In genomic region chr6:83237123-83237522, GRCm38 (mm10) we compare ENCODE assay signal across 9 mouse cellular contexts. TPM values are rescaled to one million over a fixed set of nuclear protein-coding genes. Genes with fewer than 3 reads are reported as not detected.
A peak's percentile ranks its signal among the peaks of the same experiment; 100 is the strongest.
DNase-seq lines count a peak whose midpoint lies in the region; ATAC-seq and TF ChIP-seq lines count a peak whose summit lies in the region.
"Had no signal": no experiment of that assay in that cellular context is flagged by ENCODE, and none has a peak within 500 bp of the region (broad histone marks: within the 10 kb centered on the region; RNA-seq: fewer than 3 reads in every experiment).

No protein-coding gene starts in this region.

- peak overlapping the region; percentile 36 for H3K4me2 ChIP-seq in lung, postnatal 0 days (replicated peaks; ENCODE audit: low read depth, low read length)
- H3K4me2 ChIP-seq in forebrain, embryonic 14.5 days (ENCODE audit: low read length) = peak overlapping the region; percentile 33
- peak overlapping the region; percentile 24; the same call in 1 of the 2 replicates for H3K4me2 ChIP-seq in stomach, embryonic 16.5 days (ENCODE audit: low read depth, low read length)

- H3K36me3 ChIP-seq in lung, postnatal 0 days (ENCODE audit: insufficient read depth, low read length) = no peaks in the 10 kb centered on the region
- no peaks in the 10 kb centered on the region for H3K36me3 ChIP-seq in forebrain, embryonic 14.5 days (ENCODE audit: control insufficient read depth, insufficient read depth, low read length)
- H3K36me3 ChIP-seq in limb, embryonic 10.5 days = no peaks in the 10 kb centered on the region
- no peaks in the 10 kb centered on the region for H3K36me3 ChIP-seq in stomach, embryonic 16.5 days (ENCODE audit: control insufficient read depth, insufficient read depth, low read length)

- peak; percentile 93 for ATAC-seq in lung, postnatal 0 days
- no peak for ATAC-seq in forebrain, embryonic 14.5 days
- peak; percentile 58; the same call in 1 of the 2 replicates for ATAC-seq in stomach, embryonic 16.5 days (ENCODE audit: insufficient read depth, low FRiP score)

- 7% methylated on average over 5 of the region's 9 CpGs for WGBS in lung, postnatal 0 days
- WGBS in lung, adult 2 months = 7% methylated on average over 9 of the region's 9 CpGs
- 4% methylated on average over 9 of the region's 9 CpGs for WGBS in forebrain, embryonic 14.5 days
- WGBS in limb, embryonic 10.5 days = 2% methylated on average over 9 of the region's 9 CpGs
- 2% methylated on average over 9 of the region's 9 CpGs for WGBS in stomach, embryonic 16.5 days

- no peak for TF ChIP-seq CTCF in lung, postnatal 0 days (IDR thresholded peaks at IDR 0.05)
- TF ChIP-seq CTCF in lung, adult 2 months (IDR thresholded peaks at IDR 0.05; ENCODE audit: insufficient read depth, low read length) = no peak

- H3K9me3 ChIP-seq in lung, postnatal 0 days (ENCODE audit: low read length) = no peaks in the 10 kb centered on the region
- H3K9me3 ChIP-seq in forebrain, embryonic 14.5 days (replicated peaks; ENCODE audit: control insufficient read depth, low read length) = no peaks in the 10 kb centered on the region
- no peaks in the 10 kb centered on the region for H3K9me3 ChIP-seq in limb, embryonic 10.5 days (replicated peaks)
- H3K9me3 ChIP-seq in stomach, embryonic 16.5 days (replicated peaks; ENCODE audit: control insufficient read depth, low read length) = no peaks in the 10 kb centered on the region

- no peak for TF ChIP-seq POLR2A in lung, adult 2 months (IDR thresholded peaks at IDR 0.05; ENCODE audit: borderline replicate concordance, extremely low read depth, low read depth, low read length)

- peak overlapping the region; percentile 5; the same call in 1 of the 2 replicates for H3K4me3 ChIP-seq in lung, postnatal 0 days (ENCODE audit: low read depth, low read length)
- no peak overlapping the region for H3K4me3 ChIP-seq in lung, adult 2 months (replicated peaks; ENCODE audit: extremely low read depth, low read depth, low read length)
- no peak overlapping the region for H3K4me3 ChIP-seq in forebrain, embryonic 14.5 days (ENCODE audit: low read depth, low read length)
- H3K4me3 ChIP-seq in limb, embryonic 10.5 days = peak overlapping the region; percentile 44
- H3K4me3 ChIP-seq in stomach, embryonic 16.5 days (replicated peaks; ENCODE audit: low read length) = no peak overlapping the region

- DNase-seq in lung, postnatal 0 days (ENCODE audit: low spot score) = peak; percentile 63
- DNase-seq in lung, adult 2 months = no peak
- DNase-seq in forebrain, embryonic 14.5 days (ENCODE audit: low spot score) = peak; percentile 11
- no peak for DNase-seq in limb, embryonic 10.5 days (ENCODE audit: low spot score)
- no peak for DNase-seq in ovary, postnatal 10 days (ENCODE audit: low spot score)
- no peak for DNase-seq in natural killer cell, adult 2 months (ENCODE audit: low spot score in 2 of 2)
- DNase-seq in gastrocnemius, adult 8-10 months (ENCODE audit: low spot score in 2 of 2) = no peak
- DNase-seq: cerebellum, adult 11-12 months had no signal

- no peaks in the 10 kb centered on the region for H3K27me3 ChIP-seq in lung, postnatal 0 days (replicated peaks; ENCODE audit: insufficient read depth, low read length)
- peaks cover 7% of the 10 kb centered on the region; the same call in 1 of the 2 replicates for H3K27me3 ChIP-seq in forebrain, embryonic 14.5 days (replicated peaks; ENCODE audit: control insufficient read depth, insufficient read depth, low read length)
- peaks cover 69% of the 10 kb centered on the region for H3K27me3 ChIP-seq in limb, embryonic 10.5 days (ENCODE audit: low read depth, poor library complexity, severe bottlenecking)
- no peaks in the 10 kb centered on the region for H3K27me3 ChIP-seq in stomach, embryonic 16.5 days (ENCODE audit: control insufficient read depth, insufficient read depth, low read length)

- H3K27ac ChIP-seq in lung, postnatal 0 days (ENCODE audit: low read length) = peak overlapping the region; percentile 57; the same call in 1 of the 2 replicates
- H3K27ac ChIP-seq in forebrain, embryonic 14.5 days (ENCODE audit: low read depth, low read length) = no peak overlapping the region
- H3K27ac ChIP-seq in limb, embryonic 10.5 days = peak overlapping the region; percentile 75
- H3K27ac ChIP-seq in stomach, embryonic 16.5 days (ENCODE audit: low read length) = no peak overlapping the region

- no peak for TF ChIP-seq EP300 in lung, postnatal 0 days (IDR thresholded peaks at IDR 0.05)

- peaks cover 6% of the 10 kb centered on the region; the same call in 1 of the 2 replicates for H3K4me1 ChIP-seq in lung, postnatal 0 days (ENCODE audit: insufficient read depth, low read depth, low read length)
- no peaks in the 10 kb centered on the region for H3K4me1 ChIP-seq in lung, adult 2 months (ENCODE audit: control insufficient read depth, insufficient read depth, low read length)
- H3K4me1 ChIP-seq in forebrain, embryonic 14.5 days (ENCODE audit: control insufficient read depth, insufficient read depth, low read length) = no peaks in the 10 kb centered on the region
- H3K4me1 ChIP-seq in limb, embryonic 10.5 days = peaks cover 68% of the 10 kb centered on the region
- H3K4me1 ChIP-seq in stomach, embryonic 16.5 days (ENCODE audit: control insufficient read depth, insufficient read depth, low read length) = peaks cover 5% of the 10 kb centered on the region; the same call in 1 of the 2 replicates

- H3K9ac ChIP-seq in lung, postnatal 0 days (replicated peaks; ENCODE audit: low read depth) = no peak overlapping the region
- no peak overlapping the region for H3K9ac ChIP-seq in forebrain, embryonic 14.5 days (ENCODE audit: low read length)
- no peak overlapping the region for H3K9ac ChIP-seq in stomach, embryonic 16.5 days (ENCODE audit: low read length)

RNA-seq across cellular contexts. Expression of gene Slc4a5, which starts 17.5 kb away (rescaled TPM):
- polyA plus RNA-seq in lung, postnatal 0 days (2015; fragmentation: Nextera tagmentation; extraction: Ambion mirVana) = 5.0 and 5.3 TPM in 2 replicates
- polyA plus RNA-seq in lung, adult 2 months (2012; rRNA removed) = 56.7 and 62.3 TPM in 2 replicates
- 0.63 and 0.78 TPM in 2 replicates for polyA plus RNA-seq in forebrain, embryonic 14.5 days (2014; fragmentation: Nextera tagmentation; extraction: Ambion mirVana)
- 0.23 and 0.25 TPM in 2 replicates for polyA plus RNA-seq in limb, embryonic 10.5 days (2016; fragmentation: Nextera tagmentation; extraction: Ambion mirVana)
- polyA plus RNA-seq in stomach, embryonic 16.5 days (2015; fragmentation: Nextera tagmentation; extraction: Ambion mirVana) = 0.30 and 0.60 TPM in 2 replicates
- not detected for total RNA-seq in gastrocnemius, adult 8-10 months (2022)

Comparison
In these comparisons a context has a peak if more than half of its experiments do, and no peak if none do; other contexts are left out.
1. DNase-seq: peak in lung, postnatal 0 days (single experiment) and forebrain, embryonic 14.5 days (single experiment); none in lung, adult 2 months (single experiment), limb, embryonic 10.5 days (single experiment), ovary, postnatal 10 days (single experiment), natural killer cell, adult 2 months (0 of 2) and gastrocnemius, adult 8-10 months (0 of 2).
2. H3K4me3 ChIP-seq: peak in lung, postnatal 0 days (single experiment) and limb, embryonic 10.5 days (single experiment); none in lung, adult 2 months (single experiment), forebrain, embryonic 14.5 days (single experiment) and stomach, embryonic 16.5 days (single experiment).
3. H3K27ac ChIP-seq: peak in lung, postnatal 0 days (single experiment) and limb, embryonic 10.5 days (single experiment); none in forebrain, embryonic 14.5 days (single experiment) and stomach, embryonic 16.5 days (single experiment).
4. Peak in every context shown above with its lines, with median percentiles within 50 percentile points of each other: H3K4me2 ChIP-seq.